Mouse (Mus musculus) embryo, embryonic 9.5 days (tissue): ENCODE measurements at regions not wholly inside any gene's neighbourhood (a gene's known extent, or its start where the extent isn't known, plus 50 kb on each side); places are given as distances from the start of the nearest gene placed in this dataset.

Experiments used
- DNase-seq: peaks from one replicate; pipeline ENCODE4 v3.0.0-alpha.2; 2017; ENCODE audit errors: extremely low spot score

- no peak for DNase-seq
Measured at GRCm38 (mm10) chr17:61018647-61019046, 1862.5 kb downstream of the Efna5 start.
